Mouse (Mus musculus) ES-E14 (cell line): ENCODE data around the gene Arcn1. TPM values are rescaled to one million over a fixed set of nuclear protein-coding genes. Genes with fewer than 3 reads are reported as not detected.

Experiments used
- DNase-seq: peaks from one replicate; pipeline ENCODE4 v3.0.0-alpha.2; 2013; ENCODE audit warnings: low read depth, low spot score
- H3K27ac ChIP-seq: 2 replicates; pipeline ENCODE4 v1.5.1; 2012; ENCODE audit warnings: low read depth, mild to moderate bottlenecking, low read length, moderate library complexity, mixed read lengths; ENCODE audit not compliant: poor library complexity, insufficient read depth, severe bottlenecking
- H3K36me3 ChIP-seq: 2 replicates; pipeline ENCODE4 v1.6.1; 2012; ENCODE audit warnings: mild to moderate bottlenecking, low read length, moderate library complexity, mixed read lengths; ENCODE audit not compliant: control insufficient read depth, poor library complexity, insufficient read depth, severe bottlenecking
- H3K4me1 ChIP-seq, 2 experiments: fragments of 150-350 bp in 1 of 2; sonication (generic) in 1 of 2; 2 replicates each; pipeline ENCODE4 v1.6.1; 2012; ENCODE audit warnings: low read length in 2 of 2, mild to moderate bottlenecking in 1 of 2, mixed read lengths in 1 of 2; ENCODE audit not compliant: control insufficient read depth in 2 of 2, insufficient read depth in 2 of 2, poor library complexity in 1 of 2
- H3K4me3 ChIP-seq, 2 experiments: fragments of 150-350 bp in 1 of 2; sonication (generic) in 1 of 2; 2 replicates each; pipeline ENCODE4 v1.5.1; 2012; ENCODE audit warnings: low read length in 2 of 2, low read depth in 1 of 2, mild to moderate bottlenecking in 1 of 2, mixed read lengths in 1 of 2; ENCODE audit not compliant: insufficient read depth in 1 of 2, poor library complexity in 1 of 2, severe bottlenecking in 1 of 2
- H3K9ac ChIP-seq: 2 replicates; pipeline ENCODE4 v1.6.1; 2012; ENCODE audit warnings: low read depth, mild to moderate bottlenecking, low read length, mixed read lengths; ENCODE audit not compliant: poor library complexity, insufficient read depth, severe bottlenecking
- H3K9me3 ChIP-seq: fragments of 150-350 bp; sonication (generic); 2 replicates; pipeline ENCODE4 v1.6.1; 2012; ENCODE audit warnings: low read depth, mild to moderate bottlenecking, low read length; ENCODE audit not compliant: control insufficient read depth, insufficient read depth
- CHD2 ChIP-seq: IDR thresholded peaks from 2 replicates; pipeline ENCODE4 v1.6.1; 2014; ENCODE audit warnings: mild to moderate bottlenecking, low read depth, low read length, inconsistent platforms
- HCFC1 ChIP-seq: IDR thresholded peaks from 2 replicates; pipeline ENCODE4 v1.6.1; 2012; ENCODE audit warnings: low read length, inconsistent platforms, borderline replicate concordance; ENCODE audit not compliant: insufficient read depth
- MAFK ChIP-seq: IDR thresholded peaks from 2 replicates; pipeline ENCODE4 v1.6.1; 2014; ENCODE audit warnings: mild to moderate bottlenecking, low read depth, low read length, inconsistent platforms; ENCODE audit not compliant: insufficient read depth
- ZC3H11A ChIP-seq: IDR thresholded peaks from 2 replicates; pipeline ENCODE4 v1.6.1; 2012; ENCODE audit warnings: low read depth, mild to moderate bottlenecking, inconsistent platforms, low read length, borderline replicate concordance
- ZNF384 ChIP-seq: IDR thresholded peaks from 2 replicates; pipeline ENCODE4 v1.6.1; 2012; ENCODE audit warnings: low read depth, low read length, inconsistent platforms
- in situ Hi-C, 2 experiments: fragments of 600-800 bp; cut with MboI; formaldehyde crosslinking; loops; one replicate each; pipeline ENCODE4 v1.15.1; 2025; ENCODE audit warnings: low sequenced_read_pairs in 2 of 2, inconsistent platforms in 1 of 2; ENCODE audit not compliant: unreplicated experiment in 2 of 2
- total RNA-seq: library from RNA; depleted of rRNA; stranded (reverse); fragments of 300-350 nt; gene quantifications from 2 replicates; pipeline ENCODE4 v1.2.3, GENCODE M21; 2012

The Arcn1 gene
- total RNA-seq, 1 experiment: 72.3 TPM

- Histone ChIP-seq H3K9me3 (no peaks in the 10 kb centered on the region), H3K9ac (no peak overlapping the region), H3K4me1 (peaks cover 0 to 12% of the 10 kb centered on the region in 2 experiments; a peak in 2 of 4 replicates), H3K27ac (no peak overlapping the region), H3K4me3 (no peak overlapping the region), H3K36me3 (no peaks in the 10 kb centered on the region)
- no peak for TF ChIP-seq MAFK
- in situ Hi-C loops: no loop called here
- DNase-seq: no peak
These were observed 47.9 kb downstream of the Arcn1 start for GRCm38 (mm10) chr9:44719632-44720357.

GRCm38 (mm10) chr9:44718937-44719631 lies 48.6 kb downstream of the Arcn1 start:
- Histone ChIP-seq H3K36me3 (no peaks in the 10 kb centered on the region), H3K9ac (no peak overlapping the region), H3K4me1 (peaks cover 0 to 7% of the 10 kb centered on the region in 2 experiments; a peak in 2 of 4 replicates), H3K9me3 (no peaks in the 10 kb centered on the region), H3K27ac (no peak overlapping the region), H3K4me3 (no peak overlapping the region)
- TF ChIP-seq ZC3H11A (no peak), CHD2 (no peak), HCFC1 (no peak), ZNF384 (no peak), MAFK (no peak)
- in situ Hi-C loops: no loop called here
- DNase-seq: no peak

- Histone ChIP-seq H3K9me3 (no peaks in the 10 kb centered on the region), H3K27ac (no peak overlapping the region), H3K36me3 (no peaks in the 10 kb centered on the region), H3K9ac (no peak overlapping the region), H3K4me3 (no peak overlapping the region), H3K4me1 (peaks cover 0 to 7% of the 10 kb centered on the region in 2 experiments; a peak in 2 of 4 replicates)
- TF ChIP-seq MAFK: no peak
- no peak for TF ChIP-seq ZC3H11A
- TF ChIP-seq CHD2: no peak
- TF ChIP-seq ZNF384: no peak
- TF ChIP-seq HCFC1: no peak
- in situ Hi-C loops: no loop called here
- DNase-seq: no peak
These were observed 49.8 kb downstream of the Arcn1 start for GRCm38 (mm10) chr9:44717822-44718242.

GRCm38 (mm10) chr9:44716997-44717821 lies 50.4 kb downstream of the Arcn1 start:
- in situ Hi-C loops: no loop called here
- no peaks in the 10 kb centered on the region for H3K36me3 ChIP-seq
- peaks cover 0 to 7% of the 10 kb centered on the region in 2 experiments; a peak in 2 of 4 replicates for H3K4me1 ChIP-seq
- no peak overlapping the region for H3K27ac ChIP-seq
- no peak overlapping the region for H3K9ac ChIP-seq
- no peaks in the 10 kb centered on the region for H3K9me3 ChIP-seq
- DNase-seq: no peak
- no peak for TF ChIP-seq HCFC1
- no peak for TF ChIP-seq MAFK
- TF ChIP-seq ZC3H11A: no peak
- TF ChIP-seq CHD2: no peak
- TF ChIP-seq ZNF384: no peak
- H3K4me3 ChIP-seq: no peak overlapping the region
